Mouse (Mus musculus) limb, embryonic 11.5 days (tissue): ENCODE data around the gene Mtfr1l. TPM values are rescaled to one million over a fixed set of nuclear protein-coding genes. Genes with fewer than 3 reads are reported as not detected.

Source experiments
- ATAC-seq: fragments of 200-750 bp; cut with Nextera tagmentation; 2 replicates; pipeline ENCODE4 v1.8.0; 2017; ENCODE audit warnings: low read depth; ENCODE audit not compliant: insufficient number of reproducible peaks, low FRiP score, low TSS enrichment
- DNase-seq: peaks from one replicate; pipeline ENCODE4 v3.0.0-alpha.2; 2015; ENCODE audit warnings: low spot score
- H3K27ac ChIP-seq: fragments of 300-500 bp; sonication (generic); replicated peaks from 2 replicates; pipeline ENCODE4 v1.5.1; 2014; ENCODE audit warnings: low read depth, mild to moderate bottlenecking, low read length
- H3K27me3 ChIP-seq: fragments of 300-500 bp; sonication (generic); 2 replicates; pipeline ENCODE4 v1.6.1; 2014; ENCODE audit warnings: mild to moderate bottlenecking, low read length, mixed read lengths; ENCODE audit not compliant: control insufficient read depth, insufficient read depth
- H3K36me3 ChIP-seq: fragments of 300-500 bp; sonication (generic); 2 replicates; pipeline ENCODE4 v1.6.1; 2014; ENCODE audit warnings: mild to moderate bottlenecking, low read length, moderate library complexity, mixed read lengths; ENCODE audit not compliant: control insufficient read depth, insufficient read depth
- H3K4me1 ChIP-seq: fragments of 300-500 bp; sonication (generic); 2 replicates; pipeline ENCODE4 v1.6.1; 2014; ENCODE audit warnings: low read length, mixed read lengths; ENCODE audit not compliant: control insufficient read depth, insufficient read depth
- H3K4me2 ChIP-seq: fragments of 300-500 bp; sonication (generic); 2 replicates; pipeline ENCODE4 v1.6.1; 2014; ENCODE audit warnings: low read depth, mild to moderate bottlenecking, moderate library complexity; ENCODE audit not compliant: severe bottlenecking
- H3K4me3 ChIP-seq: fragments of 300-500 bp; sonication (generic); 2 replicates; pipeline ENCODE4 v1.5.1; 2014; ENCODE audit warnings: low read depth, low read length
- H3K9ac ChIP-seq: fragments of 300-500 bp; sonication (generic); 2 replicates; pipeline ENCODE4 v1.6.1; 2014; ENCODE audit warnings: mild to moderate bottlenecking, low read length
- H3K9me3 ChIP-seq: fragments of 300-500 bp; sonication (generic); 2 replicates; pipeline ENCODE4 v1.6.1; 2016; ENCODE audit warnings: low read length; ENCODE audit not compliant: control insufficient read depth
- WGBS: fragments of 180-500 bp; shearing (Covaris S2); extraction: QIAGEN DNeasy Blood & Tissue Kit; methylation state at CpG from one replicate; pipeline ENCODE4 v1.1.7; 2014; 5-methylcytosine and 5-hydroxymethylcytosine counted together
- polyA plus RNA-seq: library from polyadenylated mRNA; unstranded; fragments of >200 nt; fragmentation: Nextera tagmentation; extraction: Ambion mirVana; gene quantifications from 2 replicates; pipeline ENCODE4 v1.2.1, GENCODE M21; 2014

Mtfr1l gene
- polyA plus RNA-seq, 1 experiment from 2014 or later, result 121 TPM

DNA sequence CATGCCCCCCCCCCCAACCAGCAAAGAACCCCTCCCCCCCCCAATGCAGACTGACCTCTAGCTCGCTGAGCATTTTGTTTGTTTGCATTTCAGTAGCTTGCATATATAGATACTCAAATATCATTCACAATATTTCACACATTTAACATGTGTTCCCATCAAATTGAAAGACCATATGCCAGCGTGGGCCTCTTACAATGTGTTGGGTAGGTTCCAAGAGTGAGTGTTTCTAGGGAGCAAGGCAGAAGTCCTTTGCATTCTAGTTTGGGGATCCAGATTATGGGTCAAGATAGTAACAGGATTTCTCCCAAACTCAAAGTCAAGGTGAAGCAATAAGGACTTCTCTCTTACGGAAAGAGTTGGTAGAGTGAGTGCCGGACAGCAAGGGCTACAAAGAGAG lies 16.6 kb downstream of the Mtfr1l start:
- 96% methylated on average over 4 of the region's 4 CpGs for WGBS
- Histone ChIP-seq H3K9me3 (no peaks in the 10 kb centered on the region), H3K4me1 (no peaks in the 10 kb centered on the region), H3K27me3 (no peaks in the 10 kb centered on the region), H3K27ac (no peak overlapping the region), H3K9ac (no peak overlapping the region), H3K4me3 (no peak overlapping the region), H3K4me2 (no peak overlapping the region), H3K36me3 (peaks cover 1% of the 10 kb centered on the region; the same call in 1 of the 2 replicates)
- DNase-seq (no peak), ATAC-seq (no peak)

DNA sequence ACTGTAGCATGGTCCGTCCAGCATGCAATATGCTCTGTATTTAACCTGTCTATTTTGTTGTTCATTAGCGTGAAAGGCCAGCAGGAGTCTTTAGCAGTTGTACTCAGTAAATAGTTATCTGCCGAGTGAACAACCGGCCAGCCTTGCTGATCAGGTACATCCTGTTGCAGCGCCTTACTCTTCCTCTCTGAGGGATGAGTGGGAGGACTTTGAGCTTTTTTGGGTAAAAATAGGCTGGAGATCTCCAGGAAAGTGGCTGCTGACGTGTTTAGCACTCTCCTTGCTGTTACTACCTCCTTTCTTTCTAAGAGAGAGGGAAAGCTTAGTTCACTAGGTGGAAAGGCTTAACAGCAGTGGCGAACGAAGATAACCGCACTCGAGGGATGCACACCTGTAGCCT lies 17.5 kb downstream of the Mtfr1l start:
- Histone ChIP-seq H3K27ac (no peak overlapping the region), H3K9ac (no peak overlapping the region), H3K4me3 (no peak overlapping the region), H3K27me3 (no peaks in the 10 kb centered on the region), H3K4me2 (no peak overlapping the region), H3K9me3 (no peaks in the 10 kb centered on the region), H3K36me3 (no peaks in the 10 kb centered on the region; the same call in 1 of the 2 replicates), H3K4me1 (no peaks in the 10 kb centered on the region)
- WGBS, result 91% methylated on average over 10 of the region's 10 CpGs
- no peak for DNase-seq
- no peak for ATAC-seq

DNA sequence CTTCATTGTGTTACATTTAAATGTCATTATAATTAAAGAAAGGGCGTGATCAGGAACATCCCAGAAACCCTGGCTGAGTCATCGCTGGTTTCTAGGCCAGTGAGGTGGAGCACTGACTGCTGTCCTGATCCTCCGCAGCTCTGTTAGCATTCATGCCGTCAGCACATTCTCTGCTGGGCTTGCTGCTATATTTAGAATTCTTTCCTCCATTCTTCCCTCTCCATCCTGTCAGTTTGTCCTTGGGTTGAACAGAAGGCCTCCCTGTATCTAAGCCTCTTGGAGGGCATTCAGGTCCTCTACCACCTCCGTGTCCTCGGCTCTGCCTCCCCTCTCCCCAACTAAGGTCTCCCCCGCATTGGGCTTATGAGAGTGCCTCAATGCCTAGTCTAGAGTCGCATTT lies 18.2 kb downstream of the Mtfr1l start:
- no peak overlapping the region for H3K27ac ChIP-seq
- 89% methylated on average over 8 of the region's 8 CpGs for WGBS
- DNase-seq, result no peak
- H3K4me2 ChIP-seq, result no peak overlapping the region
- H3K9me3 ChIP-seq, result no peaks in the 10 kb centered on the region
- H3K4me3 ChIP-seq, result no peak overlapping the region
- ATAC-seq, result no peak
- H3K36me3 ChIP-seq, result no peaks in the 10 kb centered on the region; the same call in 1 of the 2 replicates
- H3K27me3 ChIP-seq, result no peaks in the 10 kb centered on the region
- no peak overlapping the region for H3K9ac ChIP-seq
- H3K4me1 ChIP-seq, result no peaks in the 10 kb centered on the region

- DNase-seq (no peak), ATAC-seq (no peak)
- H3K27me3 ChIP-seq, result no peaks in the 10 kb centered on the region
- WGBS, result 84% methylated on average over 7 of the region's 7 CpGs
- H3K4me2 ChIP-seq, result no peak overlapping the region
- H3K9ac ChIP-seq, result no peak overlapping the region
- peaks cover 4% of the 10 kb centered on the region; the same call in 1 of the 2 replicates for H3K4me1 ChIP-seq
- H3K36me3 ChIP-seq, result no peaks in the 10 kb centered on the region; the same call in 1 of the 2 replicates
- no peak overlapping the region for H3K27ac ChIP-seq
- no peaks in the 10 kb centered on the region for H3K9me3 ChIP-seq
- no peak overlapping the region for H3K4me3 ChIP-seq
Measured at GRCm38 (mm10) chr4:134515614-134516013, 19.6 kb downstream of the Mtfr1l start.

- ATAC-seq (no peak), DNase-seq (no peak)
- H3K27ac ChIP-seq, result no peak overlapping the region
- no peaks in the 10 kb centered on the region; the same call in 1 of the 2 replicates for H3K36me3 ChIP-seq
- H3K9me3 ChIP-seq, result no peaks in the 10 kb centered on the region
- peaks cover 4% of the 10 kb centered on the region; the same call in 1 of the 2 replicates for H3K4me1 ChIP-seq
- 90% methylated on average over 11 of the region's 11 CpGs for WGBS
- H3K27me3 ChIP-seq, result no peaks in the 10 kb centered on the region
- no peak overlapping the region for H3K4me2 ChIP-seq
- no peak overlapping the region for H3K4me3 ChIP-seq
- H3K9ac ChIP-seq, result no peak overlapping the region
Measured at GRCm38 (mm10) chr4:134514309-134514930, 20.8 kb downstream of the Mtfr1l start.

DNA sequence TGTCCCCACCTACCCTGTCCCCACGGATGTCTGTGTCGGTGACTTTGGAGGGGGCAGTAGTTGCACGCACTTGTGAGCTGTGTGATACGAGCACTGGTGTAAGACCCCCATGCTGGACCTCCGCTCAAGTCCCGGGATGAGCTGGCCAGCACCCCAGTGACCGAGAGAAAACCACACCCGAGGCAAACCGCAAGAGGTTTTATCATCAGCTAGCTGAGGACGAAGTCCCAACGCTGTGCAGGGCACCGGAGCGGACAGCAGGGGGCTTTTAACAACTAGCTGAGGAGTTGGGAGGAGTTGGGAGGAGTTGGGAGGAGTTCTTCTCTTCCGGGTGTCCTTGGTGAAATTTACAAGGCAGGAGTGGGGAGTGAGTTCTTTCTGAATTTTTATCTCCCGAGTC lies 22.4 kb downstream of the Mtfr1l start:
- Histone ChIP-seq H3K4me2 (peak overlapping the region; percentile 35), H3K27ac (no peak overlapping the region), H3K4me1 (peaks cover 4% of the 10 kb centered on the region; the same call in 1 of the 2 replicates), H3K9me3 (no peaks in the 10 kb centered on the region), H3K36me3 (no peaks in the 10 kb centered on the region; the same call in 1 of the 2 replicates), H3K27me3 (no peaks in the 10 kb centered on the region), H3K4me3 (peak overlapping the region; percentile 14; the same call in 1 of the 2 replicates), H3K9ac (no peak overlapping the region)
- DNase-seq (peak; percentile 64), ATAC-seq (no peak)
- 20% methylated on average over 15 of the region's 15 CpGs for whole genome bisulfite sequencing

GRCm38 (mm10) chr4:134511730-134512129 lies 23.5 kb downstream of the Mtfr1l start:
- WGBS, result 77% methylated on average over 6 of the region's 6 CpGs
- no peak for DNase-seq
- Histone ChIP-seq H3K9me3 (no peaks in the 10 kb centered on the region), H3K4me1 (peaks cover 4% of the 10 kb centered on the region; the same call in 1 of the 2 replicates), H3K27me3 (no peaks in the 10 kb centered on the region), H3K27ac (no peak overlapping the region), H3K4me3 (peak overlapping the region; percentile 57), H3K36me3 (no peaks in the 10 kb centered on the region; the same call in 1 of the 2 replicates), H3K4me2 (peak overlapping the region; percentile 78), H3K9ac (no peak overlapping the region)
- no peak for ATAC-seq

DNA sequence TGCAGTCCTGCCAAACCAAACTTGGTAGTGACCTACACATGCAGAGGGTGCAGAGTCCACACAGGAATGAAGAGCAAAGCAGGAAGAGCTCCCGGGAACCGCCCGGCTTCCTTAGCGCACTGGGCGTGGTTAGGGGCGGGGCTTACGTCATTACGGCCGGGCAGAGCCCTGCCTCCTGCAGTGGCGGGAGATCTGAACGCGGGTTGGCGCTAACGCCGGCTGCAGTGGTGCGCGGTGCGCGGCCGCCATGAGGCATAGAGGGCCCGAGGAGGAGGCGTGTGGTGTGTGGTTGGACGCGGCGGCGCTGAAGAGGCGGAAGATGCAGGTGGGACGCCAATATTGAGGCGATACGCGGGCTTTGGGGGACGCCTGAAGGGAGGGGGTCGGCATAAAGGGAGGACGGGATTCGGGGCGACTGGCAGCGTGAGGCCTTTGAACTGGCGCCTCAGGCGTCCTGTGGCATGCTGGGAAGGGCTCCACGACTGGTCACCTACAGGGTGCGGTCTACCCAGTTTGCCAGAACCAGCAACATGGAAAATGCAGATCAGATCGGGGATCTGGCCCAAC lies 24.3 kb downstream of the Mtfr1l start, which contains the start of gene Aunip:
Aunip (plus strand) TSS at position 155 of the 567 bp plus-strand sequence.
- WGBS, result under 1% methylated on average over 42 of the region's 42 CpGs
- ATAC-seq (peak; percentile 91), DNase-seq (peak; percentile 95)
- Histone ChIP-seq H3K9ac (peak within 1 kb of the TSS; percentile 55), H3K27ac (peak within 1 kb of the TSS; percentile 51; the same call in 1 of the 2 replicates), H3K36me3 (no peaks in the 10 kb centered on the region; the same call in 1 of the 2 replicates), H3K4me3 (peak within 1 kb of the TSS; percentile 57), H3K4me1 (peaks cover 4% of the 10 kb centered on the region; the same call in 1 of the 2 replicates), H3K27me3 (no peaks in the 10 kb centered on the region), H3K9me3 (no peaks in the 10 kb centered on the region), H3K4me2 (peak within 1 kb of the TSS; percentile 78)
